Mouse (Mus musculus) heart, adult 11 months (tissue): Measurements from ENCODE around the gene Ppcdc.

Experiments used
- DNase-seq: peaks from one replicate; pipeline ENCODE4 v3.0.0; 2022

Ppcdc gene

GRCm38 (mm10) chr9:57439522-57440295 lies at the start of gene Ppcdc:
Ppcdc (minus strand) TSS chr9:57440124.
- peak; percentile 100 for DNase-seq

- DNase-seq, result no peak
Measured at GRCm38 (mm10) chr9:57487807-57488206, 47.9 kb upstream of the Ppcdc start.

- DNase-seq, result peak; percentile 92
Measured at GRCm38 (mm10) chr9:57485774-57486173, 45.9 kb upstream of the Ppcdc start.

- no peak for DNase-seq
Measured at GRCm38 (mm10) chr9:57468914-57469313, 29.0 kb upstream of the Ppcdc start.

GRCm38 (mm10) chr9:57467896-57468549 lies 28.1 kb upstream of the Ppcdc start, which contains the start of gene Scamp5:
Scamp5 (minus strand) TSS chr9:57468060.
- peak; percentile 99 for DNase-seq

GRCm38 (mm10) chr9:57467271-57467771 lies 27.4 kb upstream of the Ppcdc start:
- no peak for DNase-seq

- peak; percentile 94 for DNase-seq
Measured at GRCm38 (mm10) chr9:57466101-57466500, 26.2 kb upstream of the Ppcdc start.

- DNase-seq, result no peak
Measured at GRCm38 (mm10) chr9:57462866-57463265, 22.9 kb upstream of the Ppcdc start.

GRCm38 (mm10) chr9:57459707-57460106 lies 19.8 kb upstream of the Ppcdc start:
- no peak for DNase-seq

- DNase-seq, result no peak
Measured at GRCm38 (mm10) chr9:57453516-57453915, 13.6 kb upstream of the Ppcdc start.

- no peak for DNase-seq
Measured at GRCm38 (mm10) chr9:57452624-57453462, 12.9 kb upstream of the Ppcdc start.

GRCm38 (mm10) chr9:57449715-57450114 lies 9.8 kb upstream of the Ppcdc start:
- DNase-seq, result no peak

- no peak for DNase-seq
Measured at GRCm38 (mm10) chr9:57440620-57441019, 696 bp upstream of the Ppcdc start.

GRCm38 (mm10) chr9:57439083-57439482 lies 841 bp downstream of the Ppcdc start:
- DNase-seq, result no peak

GRCm38 (mm10) chr9:57437896-57438614 lies 1.9 kb downstream of the Ppcdc start:
- no peak for DNase-seq

GRCm38 (mm10) chr9:57436166-57436565 lies 3.8 kb downstream of the Ppcdc start:
- DNase-seq, result no peak

- DNase-seq, result peak; percentile 91
Measured at GRCm38 (mm10) chr9:57434405-57435165, 5.3 kb downstream of the Ppcdc start.

- peak; percentile 100 for DNase-seq
Measured at GRCm38 (mm10) chr9:57433097-57434032, 6.6 kb downstream of the Ppcdc start.

- DNase-seq, result peak; percentile 92
Measured at GRCm38 (mm10) chr9:57432480-57432879, 7.4 kb downstream of the Ppcdc start.

- no peak for DNase-seq
Measured at GRCm38 (mm10) chr9:57431202-57431601, 8.7 kb downstream of the Ppcdc start.
